Mouse (Mus musculus): ENCODE measurements around the gene Pafah2. TPM values are rescaled to one million over a fixed set of nuclear protein-coding genes. Genes with fewer than 3 reads are reported as not detected.

The Pafah2 gene
- polyA plus RNA-seq, 2 experiments, result 4.3 to 5.4 TPM

DNA sequence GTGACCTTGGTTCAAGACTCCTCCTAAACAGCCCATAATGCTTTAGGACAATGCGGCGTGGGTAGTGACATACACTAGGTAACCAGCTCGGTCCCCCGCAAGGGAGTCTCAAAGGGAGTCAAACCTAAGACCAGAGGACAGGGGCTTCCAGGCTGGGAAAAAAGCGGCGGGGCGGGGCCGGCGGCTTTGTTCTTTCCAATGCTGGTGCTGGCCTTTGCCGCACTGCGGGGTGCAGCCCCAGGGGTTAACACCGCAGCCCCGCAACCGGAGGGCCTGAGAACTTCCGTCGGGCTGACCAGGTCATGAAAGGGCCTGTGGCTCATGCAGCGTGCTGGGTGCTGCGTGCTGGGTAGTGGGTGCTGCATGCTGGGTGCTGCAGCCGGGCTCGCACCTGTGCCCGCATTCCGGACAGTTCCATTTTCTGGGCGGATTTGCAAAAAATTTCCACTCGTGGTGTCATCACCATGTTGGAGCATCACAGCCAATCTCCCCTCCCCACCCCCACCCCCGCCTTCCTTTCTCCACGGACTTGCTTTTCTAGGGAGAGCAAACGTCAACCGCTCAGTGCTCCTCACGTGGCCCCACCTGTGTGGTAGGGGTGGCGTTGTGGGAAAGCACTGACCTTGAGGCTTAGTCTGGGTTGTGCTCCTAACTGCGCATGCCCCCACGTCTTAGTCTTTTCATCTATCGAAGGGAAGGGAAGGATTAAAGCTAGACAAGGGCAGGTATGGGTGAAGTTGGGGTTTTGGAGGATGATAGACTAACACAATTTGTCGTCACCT is 57.7 kb downstream of the Pafah2 start:
- peaks cover 5% of the 10 kb centered on the region for H3K27me3 ChIP-seq (ENCODE audit: control insufficient read depth, insufficient read depth, low read length)
- H3K9me3 ChIP-seq (ENCODE audit: control insufficient read depth, low read length), result no peaks in the 10 kb centered on the region
- ATAC-seq (ENCODE audit: insufficient read depth) (no peak), DNase-seq (ENCODE audit: low read depth in 3 of 3, low spot score in 3 of 3) (no peak)
- H3K9ac ChIP-seq (replicated peaks), result no peak overlapping the region
- no peak overlapping the region for H3K27ac ChIP-seq
- peaks cover 0 to 7% of the 10 kb centered on the region in 2 experiments; a peak in 2 of 4 replicates for H3K4me1 ChIP-seq (replicated peaks; ENCODE audit: control insufficient read depth in 2 of 2, insufficient read depth in 2 of 2, low read length in 1 of 2)
- 65% methylated on average over 34 of the region's 34 CpGs for WGBS (ENCODE audit: insufficient replicate concordance)
- H3K36me3 ChIP-seq (replicated peaks; ENCODE audit: control insufficient read depth, insufficient read depth, low read depth), result no peaks in the 10 kb centered on the region
- no peak overlapping the region for H3K4me2 ChIP-seq (ENCODE audit: low read depth)
- TF ChIP-seq CTCF (IDR thresholded peaks at IDR 0.05; ENCODE audit: low read depth) (no peak), EP300 (IDR thresholded peaks at IDR 0.05; ENCODE audit: low read depth) (no peak)
- H3K4me3 ChIP-seq (ENCODE audit: insufficient read depth in 1 of 2, low read depth in 2 of 2, low read length in 2 of 2), result no peak overlapping the region

DNA sequence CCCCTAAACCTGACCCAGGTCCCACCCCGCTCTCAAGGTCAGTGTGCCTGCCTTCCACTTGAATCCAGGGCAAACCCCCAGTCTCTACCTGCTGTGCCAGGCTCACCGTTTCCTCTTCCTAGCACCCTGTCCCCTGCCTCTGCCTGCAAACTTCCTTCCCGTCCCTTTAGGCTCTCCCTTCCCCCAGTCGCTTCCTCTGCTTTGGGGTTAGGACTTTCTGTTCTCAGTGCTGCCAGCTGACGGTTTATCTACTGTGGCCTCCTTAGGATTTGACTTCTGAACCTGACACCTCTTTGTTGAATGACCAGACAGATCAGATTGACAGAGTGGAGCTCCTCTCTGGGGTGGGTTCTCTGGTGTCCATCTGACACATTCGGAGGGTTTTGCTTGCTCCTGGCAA is 59.2 kb downstream of the Pafah2 start:
- Histone ChIP-seq H3K36me3 (replicated peaks; ENCODE audit: control insufficient read depth, insufficient read depth, low read depth) (no peaks in the 10 kb centered on the region), H3K27me3 (ENCODE audit: control insufficient read depth, insufficient read depth, low read length) (peaks cover 5% of the 10 kb centered on the region), H3K9me3 (ENCODE audit: control insufficient read depth, low read length) (no peaks in the 10 kb centered on the region), H3K4me1 (replicated peaks; ENCODE audit: control insufficient read depth in 2 of 2, insufficient read depth in 2 of 2, low read length in 1 of 2) (peaks cover 0 to 10% of the 10 kb centered on the region in 2 experiments; a peak in 3 of 4 replicates), H3K4me3 (ENCODE audit: insufficient read depth in 1 of 2, low read depth in 2 of 2, low read length in 2 of 2) (no peak overlapping the region), H3K4me2 (ENCODE audit: low read depth) (no peak overlapping the region), H3K27ac (no peak overlapping the region), H3K9ac (replicated peaks) (no peak overlapping the region)
- ATAC-seq (ENCODE audit: insufficient read depth), result no peak
- TF ChIP-seq CTCF (IDR thresholded peaks at IDR 0.05; ENCODE audit: low read depth) (no peak), EP300 (IDR thresholded peaks at IDR 0.05; ENCODE audit: low read depth) (no peak)
- DNase-seq (ENCODE audit: low read depth in 3 of 3, low spot score in 3 of 3), result no peak
- 20% methylated on average over 6 of the region's 6 CpGs for WGBS (ENCODE audit: insufficient replicate concordance)

DNA sequence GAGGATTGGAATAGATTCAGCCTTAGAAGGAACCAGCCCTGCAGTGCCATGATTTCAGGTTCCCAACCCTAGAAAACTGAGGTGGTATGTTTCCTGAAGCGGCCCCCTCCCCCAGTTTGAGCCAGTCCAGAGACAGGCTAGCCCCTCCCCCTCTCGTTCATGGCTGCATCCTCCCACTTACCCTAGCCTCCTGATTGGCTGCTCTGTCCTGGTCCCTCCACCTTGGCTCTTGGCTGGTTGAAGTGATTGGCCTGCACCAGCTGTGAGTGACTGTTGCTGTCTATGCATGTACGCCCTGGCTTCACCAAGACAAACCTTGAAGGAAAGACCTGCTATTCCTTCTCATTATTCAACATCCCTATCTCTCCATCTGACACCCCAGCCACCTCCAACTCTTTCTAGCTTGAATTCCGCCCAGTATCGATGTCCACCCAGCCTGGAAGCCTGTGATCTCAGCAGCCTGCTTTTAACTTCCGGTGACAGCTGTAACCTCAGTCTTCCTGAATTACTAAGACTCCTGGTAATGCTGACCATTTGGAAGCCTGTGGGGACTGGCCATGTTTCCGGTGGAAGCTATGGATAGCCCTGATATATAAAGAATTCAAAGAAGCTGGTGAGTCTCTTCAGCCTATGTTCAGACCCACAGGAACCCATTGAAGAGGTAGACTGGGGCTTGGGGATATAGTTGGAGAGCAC is 61.2 kb downstream of the Pafah2 start:
- TF ChIP-seq CTCF (IDR thresholded peaks at IDR 0.05; ENCODE audit: low read depth) (no peak), EP300 (IDR thresholded peaks at IDR 0.05; ENCODE audit: low read depth) (no peak)
- 15% methylated on average over 7 of the region's 7 CpGs for WGBS (ENCODE audit: insufficient replicate concordance)
- peaks cover 0 to 15% of the 10 kb centered on the region in 2 experiments; a peak in 3 of 4 replicates for H3K4me1 ChIP-seq (replicated peaks; ENCODE audit: control insufficient read depth in 2 of 2, insufficient read depth in 2 of 2, low read length in 1 of 2)
- H3K27me3 ChIP-seq (ENCODE audit: control insufficient read depth, insufficient read depth, low read length), result peaks cover 5% of the 10 kb centered on the region
- no peak overlapping the region for H3K4me3 ChIP-seq (ENCODE audit: insufficient read depth in 1 of 2, low read depth in 2 of 2, low read length in 2 of 2)
- H3K9me3 ChIP-seq (ENCODE audit: control insufficient read depth, low read length), result no peaks in the 10 kb centered on the region
- H3K9ac ChIP-seq (replicated peaks), result no peak overlapping the region
- no peak overlapping the region for H3K27ac ChIP-seq
- no peak overlapping the region for H3K4me2 ChIP-seq (ENCODE audit: low read depth)
- H3K36me3 ChIP-seq (replicated peaks; ENCODE audit: control insufficient read depth, insufficient read depth, low read depth), result no peaks in the 10 kb centered on the region
- DNase-seq (ENCODE audit: low read depth in 3 of 3, low spot score in 3 of 3) (no peak), ATAC-seq (ENCODE audit: insufficient read depth) (no peak)

DNA sequence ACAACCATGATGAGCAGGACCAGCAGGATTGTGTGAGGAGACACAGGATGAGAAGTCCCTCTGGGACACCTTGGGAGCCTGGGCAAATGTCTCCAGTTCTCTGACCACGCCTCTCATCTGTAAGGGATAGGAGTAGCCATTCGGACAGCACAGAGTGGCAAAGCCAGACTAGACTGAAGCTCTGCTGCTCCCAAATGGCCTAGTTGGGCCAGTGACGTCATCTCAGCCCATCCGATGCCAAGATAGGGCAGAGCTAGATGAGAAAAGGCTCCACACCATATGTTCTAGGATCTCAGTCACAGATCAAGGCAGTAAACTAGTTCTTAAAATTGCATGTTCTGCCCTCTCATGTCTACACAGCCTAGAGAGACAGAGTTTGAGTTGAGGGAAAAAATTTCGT is 62.7 kb downstream of the Pafah2 start:
- TF ChIP-seq EP300 (IDR thresholded peaks at IDR 0.05; ENCODE audit: low read depth) (no peak), CTCF (IDR thresholded peaks at IDR 0.05; ENCODE audit: low read depth) (no peak)

DNA sequence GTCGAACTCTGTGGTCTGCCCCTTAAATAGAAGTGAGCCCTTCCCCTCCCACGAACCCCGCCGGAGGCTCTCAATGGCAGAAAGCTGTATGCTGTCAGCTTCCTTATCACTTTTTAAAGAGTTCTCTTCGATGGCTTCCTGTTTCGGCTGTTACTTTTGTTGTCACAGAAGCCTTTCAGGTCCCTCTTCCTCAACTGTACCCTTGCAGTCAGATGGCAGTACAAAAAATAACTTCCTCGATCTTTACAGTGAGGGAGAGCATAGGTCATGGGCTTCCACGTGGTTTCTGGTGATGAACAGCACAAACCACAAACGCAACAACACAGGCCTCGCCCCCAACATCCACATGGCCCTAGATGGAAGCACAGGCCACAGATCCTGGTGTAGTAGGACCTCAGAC is 64.2 kb downstream of the Pafah2 start:
- ATAC-seq (ENCODE audit: insufficient read depth), result 0 out of 2 replicates have a peak, but pooled peaks have one; percentile 23
- H3K27ac ChIP-seq, result no peak overlapping the region

More for the DNA sequence above, 62.7 kb downstream of the Pafah2 start:
- peaks cover under 1% of the 10 kb centered on the region; the same call in 1 of the 2 replicates for H3K27me3 ChIP-seq (ENCODE audit: control insufficient read depth, insufficient read depth, low read length)
- no peak for ATAC-seq (ENCODE audit: insufficient read depth)
- no peak overlapping the region for H3K4me3 ChIP-seq (ENCODE audit: insufficient read depth in 1 of 2, low read depth in 2 of 2, low read length in 2 of 2)
- peaks cover 0 to 15% of the 10 kb centered on the region in 2 experiments; a peak in 3 of 4 replicates for H3K4me1 ChIP-seq (replicated peaks; ENCODE audit: control insufficient read depth in 2 of 2, insufficient read depth in 2 of 2, low read length in 1 of 2)
- DNase-seq (ENCODE audit: low read depth in 3 of 3, low spot score in 3 of 3), result no peak
- WGBS (ENCODE audit: insufficient replicate concordance), result 67% methylated on average over 5 of the region's 5 CpGs
- H3K27ac ChIP-seq, result no peak overlapping the region
- H3K9ac ChIP-seq (replicated peaks), result no peak overlapping the region
- no peaks in the 10 kb centered on the region for H3K9me3 ChIP-seq (ENCODE audit: control insufficient read depth, low read length)
- H3K36me3 ChIP-seq (replicated peaks; ENCODE audit: control insufficient read depth, insufficient read depth, low read depth), result no peaks in the 10 kb centered on the region
- no peak overlapping the region for H3K4me2 ChIP-seq (ENCODE audit: low read depth)

More for the DNA sequence above, 64.2 kb downstream of the Pafah2 start:
- 12% methylated on average over 10 of the region's 10 CpGs for WGBS (ENCODE audit: insufficient replicate concordance)
- H3K36me3 ChIP-seq (replicated peaks; ENCODE audit: control insufficient read depth, insufficient read depth, low read depth), result no peaks in the 10 kb centered on the region
- no peak overlapping the region for H3K9ac ChIP-seq (replicated peaks)
- no peaks in the 10 kb centered on the region; the same call in 1 of the 2 replicates for H3K27me3 ChIP-seq (ENCODE audit: control insufficient read depth, insufficient read depth, low read length)
- no peak for DNase-seq (ENCODE audit: low read depth in 3 of 3, low spot score in 3 of 3)
- H3K4me2 ChIP-seq (ENCODE audit: low read depth), result no peak overlapping the region
- H3K9me3 ChIP-seq (ENCODE audit: control insufficient read depth, low read length), result no peaks in the 10 kb centered on the region
- TF ChIP-seq EP300 (IDR thresholded peaks at IDR 0.05; ENCODE audit: low read depth) (no peak), CTCF (IDR thresholded peaks at IDR 0.05; ENCODE audit: low read depth) (no peak)
- H3K4me3 ChIP-seq (ENCODE audit: insufficient read depth in 1 of 2, low read depth in 2 of 2, low read length in 2 of 2), result no peak overlapping the region
- H3K4me1 ChIP-seq (replicated peaks; ENCODE audit: control insufficient read depth in 2 of 2, insufficient read depth in 2 of 2, low read length in 1 of 2), result peaks cover 0 to 16% of the 10 kb centered on the region in 2 experiments; a peak in 3 of 4 replicates

Measured in liver, embryonic 14.5 days (tissue).